Mouse (Mus musculus) MEL (cell line): Measurements from ENCODE around the gene Oscar. TPM values are rescaled to one million over a fixed set of nuclear protein-coding genes. Genes with fewer than 3 reads are reported as not detected.

Experiments used
- DNase-seq: peaks from one replicate; pipeline ENCODE4 v3.0.0; 2011; ENCODE audit warnings: low read depth, low spot score
- H3K27ac ChIP-seq: 2 replicates; pipeline ENCODE4 v1.5.1; 2012; ENCODE audit warnings: low read depth, mild to moderate bottlenecking, control low read depth, low read length, moderate library complexity; ENCODE audit not compliant: control insufficient read depth
- H3K27me3 ChIP-seq, 2 experiments: fragments of 150-350 bp in 1 of 2; sonication (generic) in 1 of 2; 2 replicates each; pipeline ENCODE4 v1.6.1; 2012; ENCODE audit warnings: low read length in 2 of 2, mild to moderate bottlenecking in 2 of 2, improper control_type of control experiment in 1 of 2, moderate library complexity in 1 of 2; ENCODE audit not compliant: insufficient read depth in 2 of 2, control insufficient read depth in 1 of 2
- H3K36me3 ChIP-seq, 2 experiments: 2 replicates each; pipeline ENCODE4 v1.6.1; 2012 to 2014; ENCODE audit warnings: low read length in 2 of 2, improper control_type of control experiment in 1 of 2, inconsistent platforms in 1 of 2, mild to moderate bottlenecking in 1 of 2; ENCODE audit not compliant: insufficient read depth in 2 of 2, control insufficient read depth in 1 of 2
- H3K4me1 ChIP-seq, 2 experiments: fragments of 150-350 bp in 1 of 2; sonication (generic) in 1 of 2; 2 replicates each; pipeline ENCODE4 v1.6.1; 2012; ENCODE audit warnings: low read length in 2 of 2, improper control_type of control experiment in 1 of 2, mild to moderate bottlenecking in 1 of 2; ENCODE audit not compliant: insufficient read depth in 2 of 2, control insufficient read depth in 1 of 2
- H3K4me3 ChIP-seq, 2 experiments: fragments of 150-350 bp in 1 of 2; sonication (generic) in 1 of 2; 2 replicates each; pipeline ENCODE4 v1.5.1; 2012; ENCODE audit warnings: low read depth in 2 of 2, low read length in 2 of 2, mild to moderate bottlenecking in 2 of 2, moderate library complexity in 2 of 2, control low read depth in 1 of 2, improper control_type of control experiment in 1 of 2; ENCODE audit not compliant: control insufficient read depth in 1 of 2, insufficient read depth in 1 of 2
- H3K79me2 ChIP-seq: 2 replicates; pipeline ENCODE4 v1.6.1; 2012; ENCODE audit warnings: mild to moderate bottlenecking, low read length, moderate library complexity; ENCODE audit not compliant: control insufficient read depth, poor library complexity, insufficient read depth
- H3K9ac ChIP-seq: 2 replicates; pipeline ENCODE4 v1.6.1; 2012; ENCODE audit warnings: low read depth, mild to moderate bottlenecking, control low read depth, low read length, moderate library complexity; ENCODE audit not compliant: control insufficient read depth, poor library complexity, severe bottlenecking
- H3K9me3 ChIP-seq: fragments of 150-350 bp; sonication (generic); replicated peaks from 2 replicates; pipeline ENCODE4 v1.6.1; 2012; ENCODE audit warnings: mild to moderate bottlenecking, low read length, improper control_type of control experiment, moderate library complexity; ENCODE audit not compliant: insufficient read depth
- BHLHE40 ChIP-seq: IDR thresholded peaks from 2 replicates; pipeline ENCODE4 v1.6.1; 2012; ENCODE audit warnings: low read depth, mild to moderate bottlenecking, inconsistent platforms, low read length, improper control_type of control experiment, borderline replicate concordance
- CHD1 ChIP-seq: IDR thresholded peaks from 2 replicates; pipeline ENCODE4 v1.6.1; 2012; ENCODE audit warnings: low read depth, mild to moderate bottlenecking, inconsistent platforms, low read length, improper control_type of control experiment
- CTCF ChIP-seq, 3 experiments: IDR thresholded peaks in 2 of 3; conservative IDR thresholded peaks in 1 of 3; 2 replicates each; pipeline ENCODE4 v1.5.1; 2011 to 2012; ENCODE audit warnings: low read length in 3 of 3, low read depth in 2 of 3, mild to moderate bottlenecking in 2 of 3, improper control_type of control experiment in 1 of 3, inconsistent platforms in 1 of 3, mixed read lengths in 1 of 3, moderate library complexity in 1 of 3; ENCODE audit not compliant: control insufficient read depth in 1 of 3, insufficient read depth in 1 of 3, poor library complexity in 1 of 3, severe bottlenecking in 1 of 3
- E2F4 ChIP-seq: IDR thresholded peaks from 2 replicates; pipeline ENCODE4 v1.6.1; 2011; ENCODE audit warnings: low read depth, low read length, improper control_type of control experiment, borderline replicate concordance
- ELF1 ChIP-seq: IDR thresholded peaks from 2 replicates; pipeline ENCODE4 v1.6.1; 2014; ENCODE audit warnings: low read depth, mild to moderate bottlenecking, inconsistent platforms, low read length, improper control_type of control experiment, moderate library complexity
- EP300 ChIP-seq, 2 experiments: IDR thresholded peaks; 2 replicates each; pipeline ENCODE4 v1.6.1; 2011; ENCODE audit warnings: improper control_type of control experiment in 2 of 2, low read length in 2 of 2, low read depth in 1 of 2, mild to moderate bottlenecking in 1 of 2
- HCFC1 ChIP-seq: IDR thresholded peaks from 2 replicates; pipeline ENCODE4 v1.6.1; 2012; ENCODE audit warnings: low read depth, mild to moderate bottlenecking, inconsistent platforms, low read length, improper control_type of control experiment, moderate library complexity
- KAT2A ChIP-seq: conservative IDR thresholded peaks from 2 replicates; pipeline ENCODE4 v1.6.1; 2012; ENCODE audit warnings: low read depth, low read length, improper control_type of control experiment, inconsistent platforms
- MAX ChIP-seq: IDR thresholded peaks from 2 replicates; pipeline ENCODE4 v1.6.1; 2011; ENCODE audit warnings: low read length, improper control_type of control experiment
- MEF2A ChIP-seq: IDR thresholded peaks from 2 replicates; pipeline ENCODE4 v1.6.1; 2014; ENCODE audit warnings: low read depth, mild to moderate bottlenecking, inconsistent platforms, low read length, improper control_type of control experiment; ENCODE audit not compliant: poor library complexity, insufficient replicate concordance, severe bottlenecking; ENCODE audit errors: extremely low read depth
- MXI1 ChIP-seq: IDR thresholded peaks from 2 replicates; pipeline ENCODE4 v1.6.1; 2011; ENCODE audit warnings: mild to moderate bottlenecking, low read depth, low read length, improper control_type of control experiment
- MYC ChIP-seq: IDR thresholded peaks from 2 replicates; pipeline ENCODE4 v1.6.1; 2011; ENCODE audit warnings: low read depth, mild to moderate bottlenecking, low read length, improper control_type of control experiment, moderate library complexity
- NELFE ChIP-seq: IDR thresholded peaks from 2 replicates; pipeline ENCODE4 v1.6.1; 2011; ENCODE audit warnings: low read depth, low read length, improper control_type of control experiment
- NRF1 ChIP-seq: IDR thresholded peaks from 2 replicates; pipeline ENCODE4 v1.6.1; 2014; ENCODE audit warnings: low read depth, mild to moderate bottlenecking, inconsistent platforms, low read length, improper control_type of control experiment, moderate library complexity; ENCODE audit not compliant: poor library complexity, insufficient read depth, severe bottlenecking
- POLR2A ChIP-seq, 2 experiments: IDR thresholded peaks; 2 replicates each; pipeline ENCODE4 v1.6.1; 2011 to 2012; ENCODE audit warnings: low read length in 2 of 2, mild to moderate bottlenecking in 2 of 2, control low read depth in 1 of 2, improper control_type of control experiment in 1 of 2, low read depth in 1 of 2, moderate library complexity in 1 of 2; ENCODE audit not compliant: control insufficient read depth in 1 of 2, insufficient read depth in 1 of 2, poor library complexity in 1 of 2
- POLR2AphosphoS2 ChIP-seq: IDR thresholded peaks from 2 replicates; pipeline ENCODE4 v1.6.1; 2011; ENCODE audit warnings: low read length, improper control_type of control experiment
- RAD21 ChIP-seq: IDR thresholded peaks from 2 replicates; pipeline ENCODE4 v1.6.1; 2011; ENCODE audit warnings: mild to moderate bottlenecking, low read depth, low read length, improper control_type of control experiment
- RCOR1 ChIP-seq: IDR thresholded peaks from 2 replicates; pipeline ENCODE4 v1.6.1; 2012; ENCODE audit warnings: low read depth, mild to moderate bottlenecking, inconsistent platforms, low read length, improper control_type of control experiment
- SMC3 ChIP-seq: IDR thresholded peaks from 2 replicates; pipeline ENCODE4 v1.6.1; 2011; ENCODE audit warnings: low read depth, low read length, improper control_type of control experiment
- TBP ChIP-seq: IDR thresholded peaks from 2 replicates; pipeline ENCODE4 v1.8.0; 2011; ENCODE audit warnings: low read depth, low read length, improper control_type of control experiment
- TCF12 ChIP-seq: IDR thresholded peaks from 2 replicates; pipeline ENCODE4 v1.6.1; 2014; ENCODE audit warnings: low read depth, mild to moderate bottlenecking, inconsistent platforms, low read length, improper control_type of control experiment, moderate library complexity
- UBTF ChIP-seq: IDR thresholded peaks from 2 replicates; pipeline ENCODE4 v1.6.1; 2012; ENCODE audit warnings: low read depth, mild to moderate bottlenecking, inconsistent platforms, low read length, improper control_type of control experiment, moderate library complexity, borderline replicate concordance; ENCODE audit not compliant: insufficient read depth
- USF1 ChIP-seq: IDR thresholded peaks from 2 replicates; pipeline ENCODE4 v1.6.1; 2014; ENCODE audit warnings: low read depth, mild to moderate bottlenecking, inconsistent platforms, low read length, improper control_type of control experiment, moderate library complexity
- USF2 ChIP-seq, 2 experiments: IDR thresholded peaks; 2 replicates each; pipeline ENCODE4 v1.6.1; 2011 to 2012; ENCODE audit warnings: improper control_type of control experiment in 2 of 2, low read length in 2 of 2, borderline replicate concordance in 1 of 2, inconsistent platforms in 1 of 2, low read depth in 1 of 2, mild to moderate bottlenecking in 1 of 2; ENCODE audit not compliant: insufficient read depth in 1 of 2
- ZC3H11A ChIP-seq: IDR thresholded peaks from 2 replicates; pipeline ENCODE4 v1.6.1; 2012; ENCODE audit warnings: low read depth, mild to moderate bottlenecking, inconsistent platforms, low read length, improper control_type of control experiment
- ZMIZ1 ChIP-seq: IDR thresholded peaks from 2 replicates; pipeline ENCODE4 v1.6.1; 2012; ENCODE audit warnings: low read depth, mild to moderate bottlenecking, inconsistent platforms, low read length, improper control_type of control experiment, moderate library complexity
- ZNF384 ChIP-seq: IDR thresholded peaks from 2 replicates; pipeline ENCODE4 v1.6.1; 2012; ENCODE audit warnings: low read depth, mild to moderate bottlenecking, inconsistent platforms, low read length, improper control_type of control experiment
- polyA plus RNA-seq, 2 experiments: library from polyadenylated mRNA; stranded (reverse) in 1 of 2; unstranded in 1 of 2; fragments of >175 nt in 1 of 2; fragments of >200 nt in 1 of 2; gene quantifications; 2 replicates each; pipeline versions ENCODE4 v1.2.1 to v1.2.4; 2012; ENCODE audit warnings: low replicate concordance in 2 of 2, low read depth in 1 of 2; ENCODE audit not compliant: insufficient read length in 2 of 2, insufficient read depth in 1 of 2, missing spikeins in 1 of 2
- total RNA-seq: library from RNA; depleted of rRNA; stranded (reverse); fragments of 300-350 nt; gene quantifications from 2 replicates; pipeline ENCODE4 v1.2.3, GENCODE M21; 2012

Gene Oscar
- total and polyA plus RNA-seq, 3 experiments = not detected

- TF ChIP-seq MYC (peak; percentile 91), MEF2A (no peak), EP300 (IDR thresholded peaks at IDR 0.05; ENCODE audit: low read depth in 1 of 2, low read length in 2 of 2) (no peak), ZNF384 (no peak), KAT2A (peak; percentile 95), ELF1 (peak; percentile 87), TCF12 (peak; percentile 54; the same call in 1 of the 2 replicates), NELFE (peak; percentile 78), POLR2A (IDR thresholded peaks at IDR 0.05; ENCODE audit: control insufficient read depth in 1 of 2, insufficient read depth in 1 of 2, low read depth in 1 of 2, low read length in 2 of 2, poor library complexity in 1 of 2) (peak; percentile 57 to 87; a peak in 3 of 4 replicates), ZC3H11A (no peak), MXI1 (peak; percentile 97), RAD21 (no peak), BHLHE40 (no peak), TBP (peak; percentile 79; the same call in 1 of the 2 replicates), NRF1 (no peak), POLR2AphosphoS2 (peak; percentile 86), RCOR1 (peak; percentile 46; the same call in 1 of the 2 replicates), ZMIZ1 (no peak), CTCF (IDR thresholded peaks at IDR 0.05 in 2 of 3, conservative IDR thresholded peaks at IDR 0.05 in 1 of 3; ENCODE audit: control insufficient read depth in 1 of 3, insufficient read depth in 1 of 3, low read depth in 2 of 3, low read length in 3 of 3, poor library complexity in 1 of 3, severe bottlenecking in 1 of 3) (no peak)
Observed at GRCm38 (mm10) chr7:3629543-3630477, 13.9 kb upstream of the Oscar start, which contains the start of the genes Tfpt and Prpf31 (continued).

GRCm38 (mm10) chr7:3629030-3629429 lies 13.1 kb upstream of the Oscar start:
- H3K36me3 ChIP-seq = peaks cover 0 to 6% of the 10 kb centered on the region in 2 experiments; a peak in 2 of 4 replicates
- no peak for TF ChIP-seq KAT2A
- TF ChIP-seq SMC3 = no peak
- no peak for TF ChIP-seq CTCF (IDR thresholded peaks at IDR 0.05 in 2 of 3, conservative IDR thresholded peaks at IDR 0.05 in 1 of 3; ENCODE audit: control insufficient read depth in 1 of 3, insufficient read depth in 1 of 3, low read depth in 2 of 3, low read length in 3 of 3, poor library complexity in 1 of 3, severe bottlenecking in 1 of 3)
- TF ChIP-seq MEF2A = no peak
- no peak for TF ChIP-seq E2F4
- TF ChIP-seq HCFC1 = no peak
- no peak for TF ChIP-seq UBTF
- no peak for TF ChIP-seq MAX
- no peak for TF ChIP-seq ZC3H11A
- TF ChIP-seq CHD1 = no peak
- TF ChIP-seq USF2 (IDR thresholded peaks at IDR 0.05; ENCODE audit: borderline replicate concordance in 1 of 2, insufficient read depth in 1 of 2, low read depth in 1 of 2, low read length in 2 of 2) = no peak
- TF ChIP-seq USF1 = no peak
- TF ChIP-seq ZNF384 = no peak
- no peak for TF ChIP-seq TCF12
- TF ChIP-seq RAD21 = no peak
- 0 out of 2 replicates have a peak overlapping the region, but pooled peaks have one; percentile 5 for H3K27ac ChIP-seq
- DNase-seq = no peak
- no peaks in the 10 kb centered on the region for H3K27me3 ChIP-seq
- peak overlapping the region; percentile 67 to 98 for H3K4me3 ChIP-seq
- peak overlapping the region; percentile 93 for H3K9ac ChIP-seq
- H3K79me2 ChIP-seq = peaks cover 31% of the 10 kb centered on the region
- H3K4me1 ChIP-seq = peaks cover 0 to 9% of the 10 kb centered on the region in 2 experiments; a peak in 2 of 4 replicates
- H3K9me3 ChIP-seq = no peaks in the 10 kb centered on the region
